Mouse (Mus musculus): Measurements from ENCODE around the gene Atp6v1f.

Gene Atp6v1f

DNA sequence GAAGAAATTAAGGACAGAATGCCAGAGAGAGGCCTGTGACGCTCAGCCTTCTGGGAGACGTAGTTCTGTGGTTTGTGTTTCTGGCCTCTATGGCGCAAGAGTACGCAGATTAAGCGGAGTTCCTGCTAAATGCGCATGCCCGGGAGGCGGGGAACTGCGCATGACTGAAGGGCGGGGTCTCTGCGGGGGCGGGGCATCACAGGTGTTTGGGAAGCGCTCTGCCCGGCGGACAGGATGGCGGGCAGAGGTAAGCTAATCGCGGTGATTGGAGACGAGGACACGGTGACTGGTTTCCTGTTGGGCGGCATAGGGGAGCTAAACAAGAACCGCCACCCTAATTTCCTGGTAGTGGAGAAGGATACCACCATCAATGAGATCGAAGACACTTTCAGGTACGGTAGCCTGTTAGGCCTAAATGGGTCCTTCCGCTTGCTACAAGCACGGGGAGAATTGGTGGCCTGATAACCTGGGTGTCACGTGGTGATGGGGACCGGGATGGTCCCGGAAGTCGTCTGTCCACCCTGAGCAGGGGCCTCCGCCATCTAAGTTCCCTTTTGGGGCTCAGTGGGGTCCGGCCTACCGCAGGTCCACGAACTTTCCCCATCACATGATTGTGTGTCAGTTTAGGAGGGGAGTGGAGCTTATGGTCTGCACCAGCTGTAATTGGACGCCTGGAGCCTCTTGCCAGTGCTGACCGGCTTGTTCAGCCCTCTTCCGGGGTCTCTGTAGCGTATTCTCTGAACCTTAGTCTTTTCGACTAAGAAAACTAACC, at the start of gene Atp6v1f:
TSS of gene Atp6v1f (plus strand) at position 136 of the 772 bp plus-strand sequence.
- DNase-seq (ENCODE audit: low read depth) = peak; percentile 89

GRCm38 (mm10) chr6:29420596-29420995, 46.9 kb upstream of the Atp6v1f start:
- DNase-seq (ENCODE audit: low read depth) = no peak

GRCm38 (mm10) chr6:29425118-29425517, 42.4 kb upstream of the Atp6v1f start:
- DNase-seq (ENCODE audit: low read depth) = no peak

GRCm38 (mm10) chr6:29426331-29426730, 41.2 kb upstream of the Atp6v1f start:
- DNase-seq (ENCODE audit: low read depth) = no peak

- DNase-seq (ENCODE audit: low read depth) = no peak
Measured at GRCm38 (mm10) chr6:29428171-29428570, 39.3 kb upstream of the Atp6v1f start.

GRCm38 (mm10) chr6:29430681-29431420, 36.7 kb upstream of the Atp6v1f start:
- DNase-seq (ENCODE audit: low read depth) = peak; percentile 71

- DNase-seq (ENCODE audit: low read depth) = no peak
Measured at GRCm38 (mm10) chr6:29431473-29431872, 36.0 kb upstream of the Atp6v1f start.

DNA sequence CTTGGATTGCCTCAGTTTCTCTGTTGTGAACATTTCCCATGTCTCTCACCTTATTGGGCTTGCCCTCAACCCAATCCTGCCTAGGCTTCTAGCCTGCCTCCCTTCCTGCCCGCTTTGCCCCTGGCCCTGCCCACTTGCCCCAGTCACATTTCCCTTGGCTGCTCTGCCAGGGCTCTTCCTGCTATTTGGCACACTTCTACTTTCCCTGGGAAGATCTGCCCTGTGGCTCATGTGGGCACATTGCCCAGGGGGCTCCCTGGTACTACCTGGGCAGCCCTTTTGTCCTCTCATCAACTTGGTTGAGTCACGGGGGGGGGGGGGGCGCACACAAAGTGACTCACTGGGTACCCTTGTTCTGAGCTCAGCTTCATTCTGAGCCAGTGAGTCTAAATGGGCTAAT, 35.4 kb upstream of the Atp6v1f start:
- DNase-seq (ENCODE audit: low read depth) = no peak

GRCm38 (mm10) chr6:29432676-29433037, 34.9 kb upstream of the Atp6v1f start:
- DNase-seq (ENCODE audit: low read depth) = no peak

GRCm38 (mm10) chr6:29433038-29433803, 34.3 kb upstream of the Atp6v1f start, which contains the start of gene Flnc:
Flnc (plus strand) TSS chr6:29433256.
- DNase-seq (ENCODE audit: low read depth) = no peak

- no peak for DNase-seq (ENCODE audit: low read depth)
Measured at GRCm38 (mm10) chr6:29433804-29434795, 33.4 kb upstream of the Atp6v1f start.

DNA sequence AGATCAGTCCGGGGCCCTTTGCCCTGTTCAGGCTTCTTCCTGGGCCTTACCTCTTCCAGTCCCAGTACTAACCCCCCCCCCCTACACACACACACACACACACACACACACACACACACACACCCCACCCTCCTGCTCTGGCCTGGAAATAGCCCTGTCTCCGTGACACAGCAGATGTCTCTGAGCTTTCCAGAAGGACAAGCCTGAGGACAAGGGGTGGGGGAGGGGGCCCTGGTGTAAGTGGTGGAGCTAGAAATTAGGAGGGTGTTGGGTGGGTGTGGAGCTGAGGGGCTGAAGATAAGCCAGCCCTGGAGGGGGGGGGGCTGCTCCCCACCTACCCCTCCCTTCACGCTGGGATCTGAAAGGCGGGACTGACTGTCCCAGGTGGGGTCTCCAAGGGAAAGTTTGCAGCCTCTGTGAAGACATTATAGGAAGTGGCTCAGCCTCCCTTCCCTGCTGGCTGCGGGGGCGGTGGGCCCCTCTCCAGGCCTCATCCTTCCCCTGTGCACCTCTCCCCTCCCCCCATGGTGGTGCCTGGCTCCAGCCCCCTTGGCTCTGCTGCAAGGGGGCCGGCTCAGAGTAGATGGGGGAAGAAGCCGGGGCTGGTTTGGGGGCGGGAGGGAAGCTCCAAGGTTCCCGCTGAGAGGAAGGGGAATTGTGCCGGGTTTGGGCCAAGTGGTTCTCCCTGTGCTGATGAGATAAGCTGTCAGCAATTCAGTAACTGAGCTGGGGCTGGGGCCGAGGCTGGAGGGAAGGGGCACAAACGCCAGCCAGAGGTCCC, 32.4 kb upstream of the Atp6v1f start:
- DNase-seq (ENCODE audit: low read depth) = no peak

GRCm38 (mm10) chr6:29435940-29436451, 31.5 kb upstream of the Atp6v1f start:
- no peak for DNase-seq (ENCODE audit: low read depth)

GRCm38 (mm10) chr6:29436461-29436934, 31.0 kb upstream of the Atp6v1f start:
- peak; percentile 90 for DNase-seq (ENCODE audit: low read depth)

GRCm38 (mm10) chr6:29439251-29439650, 28.3 kb upstream of the Atp6v1f start:
- DNase-seq (ENCODE audit: low read depth) = no peak

DNA sequence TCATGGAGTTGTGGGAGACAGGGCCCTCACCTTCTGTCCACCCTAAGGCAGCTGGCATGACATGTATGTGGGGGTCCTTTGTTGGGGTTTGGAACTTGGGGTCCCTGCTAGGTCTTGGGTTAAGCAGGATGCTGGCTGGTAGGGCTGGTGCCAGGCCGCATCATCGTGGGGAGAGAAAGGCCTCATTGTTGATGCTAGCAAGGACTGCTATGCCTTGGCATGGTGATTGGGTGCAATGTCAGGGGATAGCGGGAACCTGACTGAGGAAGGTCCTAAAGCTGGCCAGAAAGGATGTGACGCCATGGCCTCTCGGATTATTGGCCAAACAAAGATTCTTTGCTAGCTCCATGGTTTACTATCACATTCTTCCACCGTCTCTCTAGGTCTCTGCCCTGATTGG, 27.7 kb upstream of the Atp6v1f start:
- DNase-seq (ENCODE audit: low read depth) = no peak

DNA sequence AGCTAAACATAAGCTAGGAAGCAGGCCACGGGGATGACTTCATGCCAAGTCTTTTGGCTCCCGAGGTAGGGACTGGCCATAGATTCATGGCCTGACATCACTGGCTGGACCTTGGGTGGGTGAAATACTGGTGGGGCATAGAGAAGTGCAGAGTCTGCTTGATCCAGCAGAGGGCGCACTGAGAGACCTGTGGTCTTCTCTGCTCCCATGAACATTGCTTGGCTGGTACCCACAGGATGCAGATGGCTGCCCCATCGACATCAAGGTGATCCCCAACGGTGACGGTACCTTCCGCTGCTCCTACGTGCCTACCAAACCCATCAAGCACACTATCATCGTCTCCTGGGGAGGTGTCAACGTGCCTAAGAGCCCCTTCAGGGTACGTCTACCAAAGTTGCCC, 22.7 kb upstream of the Atp6v1f start:
- DNase-seq (ENCODE audit: low read depth) = no peak

GRCm38 (mm10) chr6:29445354-29445753, 22.2 kb upstream of the Atp6v1f start:
- DNase-seq (ENCODE audit: low read depth) = no peak

GRCm38 (mm10) chr6:29449858-29450257, 17.7 kb upstream of the Atp6v1f start:
- no peak for DNase-seq (ENCODE audit: low read depth)

GRCm38 (mm10) chr6:29450667-29451066, 16.9 kb upstream of the Atp6v1f start:
- DNase-seq (ENCODE audit: low read depth) = no peak
